Mouse (Mus musculus) megakaryocyte, embryonic 14.5 days (primary cell): ENCODE results near the gene Podn. TPM values are rescaled to one million over a fixed set of nuclear protein-coding genes. Genes with fewer than 3 reads are reported as not detected.
"Not testable (repeated sequence)": the region's sequence is repeated elsewhere in the genome, so short reads cannot be mapped to it uniquely, and the experiment has no call there.

Experiments used
- H3K27me3 ChIP-seq: replicated peaks from 2 replicates; pipeline ENCODE3; 2012; ENCODE audit warnings: inconsistent platforms
- H3K36me3 ChIP-seq: replicated peaks from 2 replicates; pipeline ENCODE3; 2012; ENCODE audit warnings: low read length, inconsistent platforms, mixed read lengths
- H3K4me1 ChIP-seq: 2 replicates; pipeline ENCODE4 v1.6.1; 2012; ENCODE audit warnings: inconsistent platforms
- H3K4me3 ChIP-seq: replicated peaks from 2 replicates; pipeline ENCODE3; 2012; ENCODE audit warnings: moderate library complexity, mild to moderate bottlenecking, inconsistent platforms
- H3K9me3 ChIP-seq: 2 replicates; pipeline ENCODE4 v1.6.1; 2012; ENCODE audit warnings: inconsistent platforms
- FLI1 ChIP-seq: IDR thresholded peaks from 2 replicates; pipeline ENCODE4 v1.6.1; 2012; ENCODE audit warnings: low read length, inconsistent platforms, mixed read lengths
- GATA1 ChIP-seq: IDR thresholded peaks from 3 replicates; pipeline ENCODE4 v1.6.1; 2012; ENCODE audit warnings: mixed read lengths, low read length, inconsistent platforms, borderline replicate concordance
- polyA plus RNA-seq: library from polyadenylated mRNA; stranded (reverse); fragments of >175 nt; gene quantifications from 2 replicates; pipeline ENCODE4 v1.2.3, GENCODE M21; 2012; ENCODE audit warnings: low replicate concordance; ENCODE audit not compliant: insufficient read depth

The Podn gene
- polyA plus RNA-seq: not detected in 2 replicates

- Histone ChIP-seq H3K4me3 (no peak within 1 kb of the TSS), H3K36me3 (peaks cover 15% of the 10 kb centered on the region)
- TF ChIP-seq GATA1 (no peak), FLI1 (no peak)
These were observed at the start of gene Podn for GRCm38 (mm10) chr4:108096345-108096744. Gene Podn, minus strand, starts transcription at chr4:108096445.

GRCm38 (mm10) chr4:108145554-108145953, 49.3 kb upstream of the Podn start:
- H3K4me1 ChIP-seq, H3K27me3 ChIP-seq, H3K4me3 ChIP-seq, H3K36me3 ChIP-seq: not testable (repeated sequence)
- H3K9me3 ChIP-seq: peaks cover 12% of the 10 kb centered on the region

More at GRCm38 (mm10) chr4:108096345-108096744, at the start of gene Podn:
- H3K27me3 ChIP-seq: no peaks in the 10 kb centered on the region
- no peaks in the 10 kb centered on the region for H3K4me1 ChIP-seq
- H3K9me3 ChIP-seq: no peaks in the 10 kb centered on the region

- Histone ChIP-seq H3K4me3 (no peak within 1 kb of the TSS), H3K27me3 (no peaks in the 10 kb centered on the region), H3K4me1 (no peaks in the 10 kb centered on the region), H3K9me3 (peaks cover 12% of the 10 kb centered on the region), H3K36me3 (no peaks in the 10 kb centered on the region)
- TF ChIP-seq GATA1 (no peak), FLI1 (no peak)
These were observed 48.6 kb upstream of the Podn start, which contains the start of gene Scp2 for GRCm38 (mm10) chr4:108144880-108145279. Gene Scp2, minus strand, starts transcription at chr4:108144998.

GRCm38 (mm10) chr4:108143778-108144177, 47.5 kb upstream of the Podn start:
- Histone ChIP-seq H3K9me3 (peaks cover 12% of the 10 kb centered on the region), H3K36me3 (no peaks in the 10 kb centered on the region), H3K4me1 (no peaks in the 10 kb centered on the region), H3K4me3 (no peak overlapping the region), H3K27me3 (no peaks in the 10 kb centered on the region)
- TF ChIP-seq GATA1 (no peak), FLI1 (no peak)

GRCm38 (mm10) chr4:108143178-108143577, 46.9 kb upstream of the Podn start:
- H3K36me3 ChIP-seq, H3K4me1 ChIP-seq, H3K27me3 ChIP-seq, H3K4me3 ChIP-seq: not testable (repeated sequence)
- peaks cover 12% of the 10 kb centered on the region for H3K9me3 ChIP-seq

GRCm38 (mm10) chr4:108136938-108137337, 40.7 kb upstream of the Podn start:
- TF ChIP-seq FLI1 (no peak), GATA1 (no peak)

GRCm38 (mm10) chr4:108130452-108130851, 34.2 kb upstream of the Podn start:
- Histone ChIP-seq H3K27me3 (peaks cover 6% of the 10 kb centered on the region), H3K4me1 (0 out of 2 replicates have a peak, but pooled peaks cover 2% of the 10 kb centered on the region), H3K36me3 (no peaks in the 10 kb centered on the region), H3K4me3 (no peak overlapping the region), H3K9me3 (peaks cover 30% of the 10 kb centered on the region)
- TF ChIP-seq FLI1 (no peak), GATA1 (no peak)

More at GRCm38 (mm10) chr4:108136938-108137337, 40.7 kb upstream of the Podn start:
- Histone ChIP-seq H3K36me3 (no peaks in the 10 kb centered on the region), H3K4me1 (no peaks in the 10 kb centered on the region), H3K9me3 (peaks cover 4% of the 10 kb centered on the region; the same call in 1 of the 2 replicates), H3K4me3 (no peak overlapping the region), H3K27me3 (peaks cover 4% of the 10 kb centered on the region)

GRCm38 (mm10) chr4:108128339-108128738, 32.1 kb upstream of the Podn start:
- 0 out of 2 replicates have a peak, but pooled peaks cover 2% of the 10 kb centered on the region for H3K4me1 ChIP-seq
- TF ChIP-seq FLI1 (no peak), GATA1 (no peak)
- H3K27me3 ChIP-seq: peaks cover 8% of the 10 kb centered on the region
- H3K36me3 ChIP-seq: no peaks in the 10 kb centered on the region
- H3K9me3 ChIP-seq: peaks cover 30% of the 10 kb centered on the region
- H3K4me3 ChIP-seq: no peak overlapping the region

- Histone ChIP-seq H3K4me3 (no peak overlapping the region), H3K36me3 (no peaks in the 10 kb centered on the region), H3K9me3 (peaks cover 32% of the 10 kb centered on the region), H3K4me1 (0 out of 2 replicates have a peak, but pooled peaks cover 2% of the 10 kb centered on the region), H3K27me3 (peaks cover 8% of the 10 kb centered on the region)
- TF ChIP-seq FLI1 (no peak), GATA1 (no peak)
These were observed 31.3 kb upstream of the Podn start for GRCm38 (mm10) chr4:108127516-108127915.

- Histone ChIP-seq H3K36me3 (no peaks in the 10 kb centered on the region), H3K4me1 (0 out of 2 replicates have a peak, but pooled peaks cover 2% of the 10 kb centered on the region), H3K4me3 (no peak overlapping the region), H3K27me3 (peaks cover 8% of the 10 kb centered on the region), H3K9me3 (peaks cover 33% of the 10 kb centered on the region)
- TF ChIP-seq FLI1 (no peak), GATA1 (no peak)
These were observed 30.0 kb upstream of the Podn start for GRCm38 (mm10) chr4:108126260-108126659.

GRCm38 (mm10) chr4:108124104-108124503, 27.9 kb upstream of the Podn start:
- 0 out of 2 replicates have a peak, but pooled peaks cover 2% of the 10 kb centered on the region for H3K4me1 ChIP-seq
- H3K36me3 ChIP-seq: no peaks in the 10 kb centered on the region
- no peak overlapping the region for H3K4me3 ChIP-seq
- peaks cover 7% of the 10 kb centered on the region for H3K27me3 ChIP-seq
- H3K9me3 ChIP-seq: peaks cover 16% of the 10 kb centered on the region
- no peak for TF ChIP-seq GATA1
- no peak for TF ChIP-seq FLI1
